Mouse (Mus musculus): Measurements from ENCODE around the gene Izumo1r.

Izumo1r gene

DNA sequence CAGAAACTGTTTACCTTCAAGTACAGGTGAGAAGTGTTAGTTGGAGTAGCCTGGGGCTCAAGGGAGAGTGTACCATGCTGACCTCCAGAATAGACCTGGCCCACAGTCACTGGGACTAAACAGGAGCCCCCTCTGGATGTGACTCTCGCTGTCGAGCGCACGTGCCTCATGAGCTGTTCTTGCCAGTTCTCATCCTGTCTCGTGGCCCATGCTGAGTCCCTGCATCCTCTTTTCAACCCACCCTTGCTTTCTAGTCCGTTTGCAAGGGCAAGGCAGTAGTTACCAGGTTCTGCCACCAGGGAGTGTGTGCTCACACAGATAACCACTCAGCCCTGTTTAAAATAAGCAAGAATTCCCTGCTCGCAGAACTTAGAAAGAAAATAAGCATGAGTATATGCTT lies 36.8 kb downstream of the Izumo1r start:
- in situ Hi-C loops (cut with MboI), result loop anchor here (10.0 kb wide), 1 partner anchor 148 kb away; no protein-coding TSS in a partner anchor

GRCm38 (mm10) chr9:14864726-14865125 lies 39.0 kb downstream of the Izumo1r start:
- in situ Hi-C loops (cut with MboI), result loop anchor here (10.0 kb wide), 1 partner anchor 150 kb away; no protein-coding TSS in a partner anchor

GRCm38 (mm10) chr9:14863126-14863525 lies 40.6 kb downstream of the Izumo1r start:
- in situ Hi-C loops (cut with MboI), result loop anchor here (10.0 kb wide), 1 partner anchor 152 kb away; no protein-coding TSS in a partner anchor

DNA sequence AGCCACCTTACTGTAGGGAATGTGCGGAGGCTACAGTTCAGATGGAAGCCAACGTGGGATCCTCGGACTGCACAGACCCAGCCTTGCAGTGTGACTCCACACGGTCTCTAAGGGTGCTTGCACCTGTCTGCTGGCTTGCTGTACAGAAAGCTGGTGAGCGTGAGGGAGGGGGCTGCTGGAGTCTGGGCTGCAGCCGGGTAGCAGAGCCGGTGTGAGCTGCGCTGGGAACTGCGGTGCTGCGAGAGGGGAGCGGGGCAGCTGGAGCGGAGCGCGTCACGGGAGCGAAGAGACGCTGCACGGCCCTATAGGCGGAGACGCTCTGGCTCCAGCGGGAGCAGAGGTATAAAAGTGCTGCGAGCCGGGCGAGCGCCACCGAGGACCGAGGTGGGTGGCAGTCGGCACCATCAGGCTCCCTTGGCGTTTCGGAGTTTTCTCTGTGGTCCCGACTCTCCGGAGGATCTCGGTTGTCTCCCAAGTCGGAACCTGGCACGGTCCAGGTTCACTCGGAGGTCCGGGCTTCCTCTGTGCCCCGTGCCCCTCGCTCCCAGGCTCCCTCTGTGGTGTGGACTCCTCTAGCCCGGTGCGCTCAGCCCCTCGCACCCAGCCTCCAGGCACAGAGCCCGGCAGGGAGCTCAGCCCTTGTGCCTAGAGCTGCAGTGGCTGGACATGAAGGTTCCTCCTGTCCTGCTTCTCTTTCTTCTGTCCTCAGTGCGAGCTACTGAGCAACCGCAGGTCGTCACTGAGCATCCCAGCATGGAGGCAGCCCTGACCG lies 43.7 kb downstream of the Izumo1r start, which contains the start of gene Gpr83:
TSS of gene Gpr83 (plus strand) at position 343 of the 772 bp plus-strand sequence.
- in situ Hi-C loops (cut with MboI), result loop anchor here (10.0 kb wide), 1 partner anchor 155 kb away; no protein-coding TSS in a partner anchor

DNA sequence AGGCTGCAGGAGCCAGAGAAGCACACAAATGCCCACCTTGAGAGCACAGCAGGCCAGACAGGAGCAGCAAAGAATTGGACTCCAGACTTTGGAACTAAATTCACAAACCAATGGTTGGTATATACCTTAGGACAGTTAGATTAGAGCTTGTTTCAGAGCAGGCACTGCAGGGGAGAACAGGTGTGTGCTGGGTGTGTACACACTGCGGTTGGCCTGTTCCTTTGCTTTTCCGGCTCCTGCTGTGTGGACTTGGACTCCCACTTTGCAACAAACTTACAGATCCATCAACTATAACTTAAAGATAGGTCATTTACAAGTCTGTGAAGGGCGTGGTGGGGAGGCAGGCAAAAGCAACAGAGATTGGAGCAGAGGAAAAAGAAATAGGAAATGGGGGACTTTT lies 45.0 kb downstream of the Izumo1r start:
- in situ Hi-C loops (cut with MboI), result no loop called here

DNA sequence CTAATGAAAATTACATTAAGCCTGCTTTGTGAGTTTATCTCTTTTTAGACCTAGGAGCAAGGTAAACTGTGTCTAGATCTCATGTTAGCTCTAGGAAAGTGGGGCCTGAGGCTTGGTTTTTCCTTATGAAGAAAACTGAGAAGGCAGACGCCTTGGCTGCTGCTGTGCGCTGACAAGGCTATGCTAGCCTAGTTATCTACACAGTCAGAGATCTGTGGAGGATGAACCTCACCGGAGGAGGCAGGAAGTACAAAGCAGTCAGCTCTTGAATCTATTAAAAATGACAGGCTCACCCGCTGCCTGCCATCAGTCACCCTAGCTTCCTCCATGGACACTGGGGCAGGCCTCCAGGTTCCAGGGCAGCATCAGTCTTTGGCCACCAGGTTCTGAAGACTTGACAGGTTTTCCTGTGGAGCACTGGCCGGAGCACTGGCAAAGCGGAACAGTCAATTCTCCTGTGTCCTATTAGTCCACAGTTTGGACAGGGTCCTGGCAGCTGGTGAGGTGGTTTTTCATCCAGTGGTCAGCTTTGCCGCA lies 45.5 kb downstream of the Izumo1r start:
- in situ Hi-C loops (cut with MboI), result no loop called here

DNA sequence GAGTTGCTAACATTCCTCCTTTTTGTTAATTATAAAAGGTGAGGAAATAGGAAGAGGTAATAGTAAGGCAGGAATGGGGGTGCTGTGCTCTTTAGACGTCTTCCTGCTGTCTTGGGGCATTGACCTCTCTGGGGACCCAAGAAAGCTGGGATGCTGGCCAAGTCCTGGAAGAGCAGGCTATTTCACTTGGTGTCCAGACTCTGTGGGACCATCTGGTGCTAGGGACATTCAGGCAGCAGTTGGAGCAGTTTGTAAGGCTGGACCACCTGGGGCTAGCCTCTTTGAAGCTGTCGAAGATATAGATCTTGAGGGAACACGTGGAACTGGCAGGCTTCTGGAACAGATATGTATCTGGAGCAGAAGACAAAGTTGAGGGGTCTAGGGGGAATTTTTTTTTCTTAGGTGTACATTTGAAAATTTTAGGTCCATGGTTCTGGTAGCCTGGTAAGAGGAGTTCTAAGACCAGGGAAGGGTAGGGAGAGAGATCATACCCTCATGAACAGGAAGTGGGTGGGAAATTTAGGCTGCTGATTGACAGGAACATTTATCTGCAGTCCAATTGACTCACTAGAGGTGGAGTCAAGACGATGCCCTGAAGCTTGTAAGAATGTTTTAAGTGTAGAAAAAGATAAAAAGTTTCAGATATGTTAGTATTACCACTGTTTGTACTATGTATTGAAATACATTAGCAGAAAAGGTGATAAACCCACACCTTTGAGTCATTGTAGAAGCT lies 46.7 kb downstream of the Izumo1r start:
- in situ Hi-C loops (cut with MboI), result no loop called here

DNA sequence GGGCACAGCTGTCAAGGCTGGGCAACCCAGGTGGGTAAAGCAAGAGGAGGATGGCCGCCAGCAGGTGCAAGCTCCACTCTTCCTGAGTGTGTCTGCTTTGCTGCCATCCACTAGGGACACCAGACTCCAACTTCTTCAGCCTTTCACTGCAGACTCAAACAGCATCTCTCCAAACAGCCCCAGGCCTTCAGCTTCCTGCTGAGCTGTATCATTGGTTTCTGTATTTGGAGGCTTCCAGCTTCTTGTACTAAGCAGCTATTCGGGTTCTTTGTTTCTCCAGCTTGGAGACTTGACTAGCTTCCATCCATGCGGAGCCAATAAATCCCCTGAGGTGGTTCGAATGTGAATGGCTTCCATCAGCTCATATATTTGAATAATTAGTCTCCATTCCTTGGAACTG lies 49.2 kb downstream of the Izumo1r start:
- in situ Hi-C loops (cut with MboI), result no loop called here

- in situ Hi-C loops (cut with MboI), result no loop called here
These were observed 55.3 kb downstream of the Izumo1r start for GRCm38 (mm10) chr9:14848267-14848935.

DNA sequence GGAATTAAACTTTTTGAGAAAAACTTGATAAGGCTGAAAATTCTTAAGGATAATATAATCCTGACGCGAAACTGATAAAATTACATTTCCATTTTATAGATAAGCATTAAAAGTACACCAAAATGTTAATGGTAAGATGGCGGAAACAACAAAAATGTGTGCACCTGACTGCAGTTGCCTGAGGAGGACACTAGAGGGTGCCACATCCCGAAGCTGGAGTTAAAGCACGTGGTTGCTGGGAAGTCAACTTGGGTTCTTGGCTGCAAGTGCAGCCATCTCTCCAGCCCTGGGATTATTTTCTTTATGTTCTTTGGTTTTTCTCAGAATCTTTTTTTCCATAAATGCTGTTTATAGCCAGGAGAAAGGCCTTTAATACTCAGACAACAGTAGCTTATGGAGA lies 57.3 kb downstream of the Izumo1r start:
- in situ Hi-C loops (cut with MboI), result no loop called here

- in situ Hi-C loops (cut with MboI), result no loop called here
These were observed 59.8 kb downstream of the Izumo1r start for GRCm38 (mm10) chr9:14843901-14844300.

- in situ Hi-C loops (cut with MboI), result no loop called here
These were observed 60.4 kb downstream of the Izumo1r start for GRCm38 (mm10) chr9:14843311-14843857.

DNA sequence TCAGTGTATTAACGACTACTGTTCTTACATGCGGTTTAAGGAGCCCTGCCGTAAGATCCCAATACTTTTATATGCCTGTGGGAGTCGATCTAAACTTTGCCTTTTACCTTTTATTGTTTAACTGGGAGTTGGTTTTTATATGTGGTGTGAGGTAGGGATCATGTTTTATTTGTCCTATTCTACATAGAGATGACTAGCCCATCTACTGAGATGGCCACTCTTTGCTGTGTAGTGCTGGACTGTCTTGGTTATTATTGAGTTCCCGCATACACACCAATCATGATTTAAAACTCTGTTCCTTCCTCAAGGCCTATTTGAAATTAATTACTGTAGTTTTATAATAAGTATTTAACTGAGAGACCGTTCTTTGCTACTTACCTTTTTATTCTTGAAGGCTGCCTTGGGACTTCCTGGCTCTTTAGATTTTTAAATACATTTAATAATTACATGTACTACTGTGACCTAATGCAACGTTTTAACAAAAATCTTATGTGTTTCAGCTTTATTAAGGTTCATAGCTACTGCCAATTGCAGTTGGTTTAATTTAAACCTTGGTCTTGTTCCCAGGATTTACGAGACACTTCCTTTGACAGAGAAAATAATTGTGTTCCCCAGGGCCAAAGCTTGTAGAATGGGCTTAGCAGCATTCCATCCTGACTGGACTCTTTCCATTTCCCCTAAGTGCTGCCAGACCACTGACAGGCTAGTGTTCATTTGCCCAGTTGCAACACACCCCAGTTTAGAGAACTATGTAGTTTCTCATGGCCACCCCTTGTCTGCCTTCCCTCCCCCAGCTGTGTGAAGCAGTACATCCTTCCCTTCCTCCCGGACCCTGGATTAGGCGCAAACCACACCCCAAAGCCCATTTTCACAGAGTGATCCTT lies 61.6 kb downstream of the Izumo1r start:
- in situ Hi-C loops (cut with MboI), result no loop called here

GRCm38 (mm10) chr9:14839970-14840369 lies 63.8 kb downstream of the Izumo1r start:
- in situ Hi-C loops (cut with MboI), result no loop called here

DNA sequence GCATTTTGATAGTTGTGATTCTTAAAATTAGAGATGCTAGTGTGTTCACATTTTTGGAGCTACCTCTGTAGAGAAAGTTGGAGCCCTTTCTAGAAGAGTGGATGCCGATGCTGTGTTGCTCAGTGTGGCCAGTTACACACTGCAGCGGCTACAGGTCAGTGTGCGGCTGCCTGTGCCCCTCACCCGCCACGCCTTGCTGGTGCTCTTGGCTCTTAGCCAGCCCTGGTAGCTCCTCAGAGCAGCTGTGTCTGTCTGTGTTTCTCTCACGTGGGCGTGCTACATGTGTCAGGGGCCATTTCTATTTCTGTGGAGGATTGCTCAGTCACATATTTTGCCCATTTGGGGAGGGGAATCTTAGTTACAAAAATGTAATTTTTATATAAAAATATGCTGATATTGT lies 64.2 kb downstream of the Izumo1r start:
- in situ Hi-C loops (cut with MboI), result no loop called here
